ENCODE assay signal across 13 mouse cellular contexts in the genomic region with DNA sequence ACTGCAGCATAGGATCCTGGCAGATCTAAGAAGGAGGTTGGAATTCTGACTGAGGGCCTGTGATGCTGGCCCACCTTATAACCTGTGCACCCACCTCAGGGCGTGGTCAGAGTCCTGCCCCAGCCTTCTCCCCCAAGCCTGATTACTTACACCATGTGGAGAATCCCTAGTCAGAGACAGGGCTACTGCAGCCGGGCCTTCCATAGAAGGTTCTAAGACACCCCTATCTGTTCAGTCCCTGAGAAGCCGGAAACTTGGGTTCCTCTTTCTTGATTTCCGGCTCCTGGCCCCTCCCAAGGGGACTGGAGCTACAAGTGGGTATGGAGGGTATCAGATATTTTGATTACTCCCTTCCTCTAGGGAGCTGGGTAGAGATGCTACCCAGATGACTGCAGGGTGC. TPM values are rescaled to one million over a fixed set of nuclear protein-coding genes. Genes with fewer than 3 reads are reported as not detected.
DNase-seq lines count a peak whose midpoint lies in the region; ATAC-seq and TF ChIP-seq lines count a peak whose summit lies in the region.
"Had no signal": no experiment of that assay in that cellular context is flagged by ENCODE, and none has a peak within 500 bp of the region (broad histone marks: within the 10 kb centered on the region; RNA-seq: fewer than 3 reads in every experiment).

No protein-coding gene starts in this region.

- WGBS in neural tube, embryonic 11.5 days = 87% methylated on average over 4 of the region's 4 CpGs
- 84% methylated on average over 4 of the region's 4 CpGs for WGBS in small intestine, adult 2 months

- DNase-seq in gastrocnemius, adult 2 months = no peak
- no peak for DNase-seq in gastrocnemius, postnatal 25 days
- DNase-seq in neural tube, embryonic 11.5 days (ENCODE audit: low spot score) = no peak
- no peak for DNase-seq in neural tube, embryonic 10.5 days (ENCODE audit: extremely low spot score, low spot score)
- peak; percentile 61 for DNase-seq in induced T-regulatory cell, adult 2 months (ENCODE audit: low read depth)
- no peak for DNase-seq in ovary, postnatal 36 days (ENCODE audit: low spot score)
- DNase-seq in left cerebral cortex, adult 18-20 months (ENCODE audit: low spot score in 2 of 2) = no peak
- DNase-seq: kidney, adult 2 months had no signal

- peaks cover 4% of the 10 kb centered on the region for H3K36me3 ChIP-seq in neural tube, embryonic 11.5 days (ENCODE audit: control insufficient read depth, insufficient read depth, low read length)
- no peaks in the 10 kb centered on the region for H3K36me3 ChIP-seq in small intestine, adult 2 months (ENCODE audit: control insufficient read depth, insufficient read depth, low read length)

- H3K4me1 ChIP-seq in neural tube, embryonic 11.5 days (ENCODE audit: control insufficient read depth, insufficient read depth, low read length) = peaks cover 8% of the 10 kb centered on the region
- H3K4me1 ChIP-seq in small intestine, adult 2 months (ENCODE audit: control insufficient read depth, insufficient read depth, insufficient read length, low read length) = peaks cover 6% of the 10 kb centered on the region

- no peak overlapping the region; the same call in 1 of the 2 replicates for H3K9ac ChIP-seq in neural tube, embryonic 11.5 days (ENCODE audit: low read length)

- no peak for TF ChIP-seq CTCF in gastrocnemius, adult 2 months (IDR thresholded peaks at IDR 0.05)
- TF ChIP-seq CTCF in small intestine, adult 2 months (IDR thresholded peaks at IDR 0.05; ENCODE audit: extremely low read depth, insufficient read length, insufficient replicate concordance, low read depth, low read length) = no peak

- H3K4me3 ChIP-seq in gastrocnemius, adult 2 months = peak overlapping the region; percentile 19
- H3K4me3 ChIP-seq in neural tube, embryonic 11.5 days (ENCODE audit: low read depth, low read length) = no peak overlapping the region
- H3K4me3 ChIP-seq in small intestine, adult 2 months (ENCODE audit: low read depth, low read length) = peak overlapping the region; percentile 27
- H3K4me3 ChIP-seq: embryonic facial prominence, embryonic 13.5 days had no signal

- intact Hi-C loops in gastrocnemius, adult 2 months (cut with DNase I) = no loop called here

- no peak overlapping the region for H3K27ac ChIP-seq in gastrocnemius, adult 2 months
- no peak overlapping the region for H3K27ac ChIP-seq in neural tube, embryonic 11.5 days (ENCODE audit: low read depth, low read length)
- H3K27ac ChIP-seq in small intestine, adult 2 months (ENCODE audit: insufficient read depth, low read depth, low read length) = no peak overlapping the region
- H3K27ac ChIP-seq: embryonic facial prominence, embryonic 13.5 days had no signal

- no peaks in the 10 kb centered on the region for H3K27me3 ChIP-seq in neural tube, embryonic 11.5 days (ENCODE audit: control insufficient read depth, insufficient read depth, low read length)
- 0 out of 2 replicates have a peak, but pooled peaks cover 6% of the 10 kb centered on the region for H3K27me3 ChIP-seq in small intestine, adult 2 months (ENCODE audit: control insufficient read depth, insufficient read depth, low read length)
- H3K27me3 ChIP-seq: embryonic facial prominence, embryonic 13.5 days had no signal

- no peak for ATAC-seq in neural tube, embryonic 11.5 days (ENCODE audit: insufficient read depth, low FRiP score, low TSS enrichment)

- H3K4me2 ChIP-seq in neural tube, embryonic 11.5 days (ENCODE audit: low read depth) = 0 out of 2 replicates have a peak overlapping the region, but pooled peaks have one; percentile 9

- TF ChIP-seq POLR2A in small intestine, adult 2 months (IDR thresholded peaks at IDR 0.05; ENCODE audit: low read depth, low read length) = no peak

- no peaks in the 10 kb centered on the region for H3K9me3 ChIP-seq in neural tube, embryonic 11.5 days (ENCODE audit: control insufficient read depth, low read length)
- H3K9me3 ChIP-seq: embryonic facial prominence, embryonic 13.5 days had no signal

RNA-seq across cellular contexts. Expression of a gene that starts 2.2 kb away (rescaled TPM):
- 1 to 10 TPM; 2.7 to 2.8 TPM for total RNA-seq in gastrocnemius, adult 2 months (2021)
- total RNA-seq in gastrocnemius, postnatal 25 days (2021) = 1 to 10 TPM; 2.6 to 6.1 TPM
- 66.6 and 68.9 TPM in 2 replicates for polyA plus RNA-seq in neural tube, embryonic 11.5 days (2014; fragmentation: Nextera tagmentation; extraction: Ambion mirVana)
- polyA plus RNA-seq in small intestine, adult 2 months (2012; rRNA removed) = 19.9 and 24.1 TPM in 2 replicates
- 10 to 100 TPM; 29.3 to 30.7 TPM for total RNA-seq in left cerebral cortex, adult 18-20 months (2021)

RNA-seq across cellular contexts. Expression of a gene that starts 6.7 kb away (rescaled TPM):
- not detected for total RNA-seq in gastrocnemius, adult 2 months (2021)
- total RNA-seq in gastrocnemius, postnatal 25 days (2021) = not detected
- polyA plus RNA-seq in neural tube, embryonic 11.5 days (2014; fragmentation: Nextera tagmentation; extraction: Ambion mirVana) = not detected in 2 replicates
- polyA plus RNA-seq in small intestine, adult 2 months (2012; rRNA removed) = not detected in 2 replicates
- total RNA-seq in left cerebral cortex, adult 18-20 months (2021) = not detected
- total RNA-seq: layer of hippocampus, postnatal 14 days had no signal
- polyA plus RNA-seq: embryonic facial prominence, embryonic 13.5 days; heart, postnatal 0 days; kidney, adult 2 months; lung, embryonic 16.5 days had no signal

RNA-seq across cellular contexts. Expression of a gene that starts 11.5 kb away (rescaled TPM):
- 1 to 10 TPM; 6.9 to 7.6 TPM for total RNA-seq in gastrocnemius, adult 2 months (2021)
- total RNA-seq in gastrocnemius, postnatal 25 days (2021) = 1 to 10 TPM; 6.0 to 7.2 TPM
- 20.9 and 26.6 TPM in 2 replicates for polyA plus RNA-seq in neural tube, embryonic 11.5 days (2014; fragmentation: Nextera tagmentation; extraction: Ambion mirVana)
- 4.3 and 5.2 TPM in 2 replicates for polyA plus RNA-seq in small intestine, adult 2 months (2012; rRNA removed)
- total RNA-seq in left cerebral cortex, adult 18-20 months (2021) = 10 to 100 TPM; 58.3 to 59.3 TPM

RNA-seq across cellular contexts. Expression of a gene that starts 20.1 kb away (rescaled TPM):
- 10 to 100 TPM; 10.4 to 15.3 TPM for total RNA-seq in gastrocnemius, adult 2 months (2021)
- 10 to 100 TPM; 10.5 to 12.7 TPM for total RNA-seq in gastrocnemius, postnatal 25 days (2021)
- 17.6 and 18.1 TPM in 2 replicates for polyA plus RNA-seq in neural tube, embryonic 11.5 days (2014; fragmentation: Nextera tagmentation; extraction: Ambion mirVana)
- 39.0 and 59.8 TPM in 2 replicates for polyA plus RNA-seq in small intestine, adult 2 months (2012; rRNA removed)
- 10 to 100 TPM; 14.2 to 14.3 TPM for total RNA-seq in left cerebral cortex, adult 18-20 months (2021)

RNA-seq across cellular contexts. Expression of a gene that starts 23.2 kb away (rescaled TPM):
- total RNA-seq in gastrocnemius, adult 2 months (2021) = not detected
- not detected for total RNA-seq in gastrocnemius, postnatal 25 days (2021)
- 19.9 and 21.5 TPM in 2 replicates for polyA plus RNA-seq in neural tube, embryonic 11.5 days (2014; fragmentation: Nextera tagmentation; extraction: Ambion mirVana)
- polyA plus RNA-seq in small intestine, adult 2 months (2012; rRNA removed) = 0.11 and 0.19 TPM in 2 replicates
- 10 to 100 TPM; 57.5 to 61.9 TPM for total RNA-seq in left cerebral cortex, adult 18-20 months (2021)

Comparison
In these comparisons a context has a peak if more than half of its experiments do, and no peak if none do; other contexts are left out.
1. RNA of a gene that starts 2.2 kb away (total RNA-seq): 29.3 to 30.7 TPM in left cerebral cortex, adult 18-20 months; 2.6 to 6.1 TPM in gastrocnemius, postnatal 25 days and 2.7 to 2.8 TPM in gastrocnemius, adult 2 months; every median in the first group is over 4 times any median in the second.
2. RNA of a gene that starts 11.5 kb away (total RNA-seq): 58.3 to 59.3 TPM in left cerebral cortex, adult 18-20 months; 6.9 to 7.6 TPM in gastrocnemius, adult 2 months and 6.0 to 7.2 TPM in gastrocnemius, postnatal 25 days; every median in the first group is over 4 times any median in the second.